Mouse (Mus musculus): Measurements from ENCODE around the gene Abi1.
"Not testable (repeated sequence)": the region's sequence is repeated elsewhere in the genome, so short reads cannot be mapped to it uniquely, and the experiment has no call there.

The Abi1 gene

DNA sequence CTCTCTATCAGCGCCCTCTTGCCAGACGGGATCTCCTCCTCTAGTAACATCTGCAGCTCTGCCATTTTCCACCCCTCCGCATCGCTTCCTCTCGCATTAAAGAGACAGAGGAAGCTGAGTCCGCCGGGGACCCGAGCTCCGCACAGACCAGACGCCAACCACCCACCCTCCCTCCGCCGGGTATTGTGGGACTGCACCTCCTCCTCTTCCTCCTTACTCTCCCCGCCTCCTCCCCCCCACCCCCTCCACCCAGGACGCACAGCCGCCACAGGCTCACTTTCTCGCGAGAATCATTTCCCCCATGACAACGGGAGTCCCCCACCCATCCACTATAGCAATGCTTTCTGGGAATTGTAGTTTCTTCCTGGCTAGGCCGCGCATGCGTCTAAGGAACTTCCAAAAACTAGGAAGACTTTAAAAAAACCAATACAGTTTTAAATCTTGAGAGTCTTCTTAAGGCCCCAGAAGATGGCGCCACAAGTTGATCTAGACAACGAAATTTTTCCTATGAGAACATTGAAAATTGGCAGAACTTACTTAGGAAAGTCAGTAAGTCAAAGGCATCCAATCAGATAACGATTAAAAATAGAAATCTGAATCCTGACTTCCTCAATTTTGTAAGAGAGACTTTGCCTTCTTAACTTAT is at the start of gene Abi1:
Gene Abi1, minus strand, starts transcription at position 241 of the 646 bp plus-strand sequence.
- peak; percentile 94 for DNase-seq (ENCODE audit: low spot score)

DNA sequence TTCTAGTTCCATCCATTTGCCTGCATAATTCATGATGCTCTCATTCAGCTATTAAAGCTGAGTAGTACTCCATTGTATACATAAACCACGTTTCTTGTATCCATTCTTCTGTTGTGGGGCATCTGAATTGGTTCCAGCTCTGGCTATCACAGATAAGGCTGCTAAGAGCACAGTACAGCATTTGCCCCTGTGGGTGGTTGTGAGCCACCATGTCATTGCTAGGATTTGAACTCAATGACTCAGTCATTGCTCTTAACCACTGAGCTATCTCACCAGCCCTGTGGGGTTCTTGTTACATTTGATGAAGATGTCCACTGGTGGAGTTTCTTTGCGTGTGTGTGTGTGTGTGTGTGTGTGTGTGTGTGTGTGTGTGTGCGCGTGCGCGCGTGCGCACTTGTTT is 44.5 kb upstream of the Abi1 start:
- no peak for DNase-seq (ENCODE audit: low spot score)

DNA sequence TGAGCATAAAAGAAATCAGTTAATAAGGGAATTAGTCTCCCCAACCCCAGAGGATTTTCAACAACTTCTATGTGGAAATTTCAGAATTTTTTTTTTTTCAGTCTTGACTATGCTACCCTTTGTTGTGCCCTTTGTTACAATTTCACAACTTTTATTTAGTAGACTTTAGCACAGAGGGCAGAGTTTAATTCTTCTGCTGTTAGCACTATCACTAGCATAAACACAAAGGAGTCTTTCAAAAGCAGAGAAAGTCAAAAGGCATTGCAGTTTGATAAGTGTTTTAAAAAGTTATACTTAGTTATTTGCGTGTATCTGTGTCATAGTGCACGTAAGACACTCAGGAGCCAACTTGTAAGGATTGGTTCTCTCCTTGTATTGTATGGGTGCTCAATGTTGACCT is 38.5 kb upstream of the Abi1 start:
- no peak for DNase-seq (ENCODE audit: low spot score)

- DNase-seq (ENCODE audit: low spot score), result no peak
Measured at GRCm38 (mm10) chr2:23077693-23078092, 37.7 kb upstream of the Abi1 start.

GRCm38 (mm10) chr2:23076783-23077182 is 36.7 kb upstream of the Abi1 start:
- DNase-seq (ENCODE audit: low spot score), result no peak

DNA sequence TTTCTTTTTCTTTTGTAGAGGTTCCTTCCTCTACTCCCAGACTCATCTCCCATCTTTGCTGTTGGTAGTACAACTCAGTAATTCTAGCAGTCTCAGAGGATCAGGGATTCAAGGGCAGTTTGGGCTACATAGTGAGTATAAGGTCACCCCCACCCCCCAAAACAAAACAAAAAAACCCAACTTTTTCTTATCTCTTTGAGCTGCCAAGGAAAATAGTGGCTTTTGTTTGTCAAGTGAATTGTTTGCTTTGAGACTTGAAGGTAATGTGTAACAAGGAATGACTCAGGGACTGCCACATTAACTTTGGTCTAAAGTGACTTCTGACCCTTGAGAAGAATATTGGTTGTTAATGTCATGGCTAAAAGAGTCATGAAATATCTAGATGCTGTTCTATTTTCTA is 35.8 kb upstream of the Abi1 start:
- DNase-seq (ENCODE audit: low spot score), result no peak

DNA sequence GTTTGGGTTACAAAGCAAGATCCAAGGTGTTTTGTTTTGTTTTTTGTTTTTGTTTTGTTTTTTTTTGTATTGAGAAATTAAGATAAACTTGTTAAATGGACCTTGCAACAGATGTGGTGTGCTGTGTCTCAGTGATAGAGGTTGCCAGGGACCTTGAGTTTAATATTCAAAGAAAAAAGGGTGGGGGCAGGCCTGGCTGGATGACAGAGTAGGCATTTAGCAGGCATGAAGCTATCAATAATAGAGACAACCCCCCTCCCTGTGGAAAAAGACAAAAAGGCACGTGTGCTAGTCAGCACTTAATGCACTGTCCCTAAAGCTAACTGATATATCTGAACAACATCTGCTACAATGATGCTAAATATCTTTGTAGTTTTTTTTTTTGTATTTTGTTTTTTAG is 31.4 kb upstream of the Abi1 start:
- no peak for DNase-seq (ENCODE audit: low spot score)

GRCm38 (mm10) chr2:23070491-23070890 is 30.4 kb upstream of the Abi1 start:
- DNase-seq (ENCODE audit: low spot score), result no peak

DNA sequence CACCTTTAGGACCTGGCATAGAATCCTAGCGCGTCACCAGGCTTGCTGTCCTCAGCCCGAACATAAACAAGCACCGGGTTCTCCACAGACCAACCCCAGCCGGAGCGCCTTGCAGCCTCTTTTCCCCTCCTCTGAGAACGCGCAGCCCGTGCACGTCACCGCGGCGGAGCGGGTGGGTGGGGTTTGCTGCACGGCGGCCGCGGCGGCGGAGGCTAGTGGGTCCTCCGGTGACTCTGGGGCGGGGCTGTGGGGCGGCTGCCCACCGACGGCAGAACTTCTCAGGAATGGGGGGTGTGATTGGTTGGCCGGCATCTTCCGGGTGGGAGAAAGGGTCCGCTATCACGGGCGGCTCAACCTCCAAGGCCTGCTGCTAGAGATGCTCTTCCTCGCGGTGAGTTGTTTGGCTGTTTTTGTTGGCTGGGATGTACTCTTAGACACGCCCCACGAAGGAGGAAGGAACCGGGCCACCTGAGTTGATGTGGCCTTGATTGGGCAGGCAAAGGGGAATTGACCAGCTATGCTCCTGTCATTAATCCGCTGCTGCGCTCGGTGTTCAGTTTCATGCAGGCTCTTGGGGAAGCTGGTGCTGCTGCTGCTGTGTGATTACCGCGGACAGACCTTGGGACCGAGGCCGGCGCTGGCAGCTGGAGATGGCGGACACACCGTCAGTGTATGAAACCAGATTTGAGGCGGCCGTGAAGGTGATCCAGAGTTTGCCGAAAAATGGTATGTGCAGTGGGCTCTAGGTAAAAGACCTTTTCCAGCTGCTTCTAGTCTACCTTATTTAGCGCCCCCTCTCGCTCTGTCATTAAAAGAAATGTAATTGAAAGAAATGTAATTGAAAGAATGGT is 29.1 kb upstream of the Abi1 start:
- DNase-seq (ENCODE audit: low spot score), result peak; percentile 90

DNA sequence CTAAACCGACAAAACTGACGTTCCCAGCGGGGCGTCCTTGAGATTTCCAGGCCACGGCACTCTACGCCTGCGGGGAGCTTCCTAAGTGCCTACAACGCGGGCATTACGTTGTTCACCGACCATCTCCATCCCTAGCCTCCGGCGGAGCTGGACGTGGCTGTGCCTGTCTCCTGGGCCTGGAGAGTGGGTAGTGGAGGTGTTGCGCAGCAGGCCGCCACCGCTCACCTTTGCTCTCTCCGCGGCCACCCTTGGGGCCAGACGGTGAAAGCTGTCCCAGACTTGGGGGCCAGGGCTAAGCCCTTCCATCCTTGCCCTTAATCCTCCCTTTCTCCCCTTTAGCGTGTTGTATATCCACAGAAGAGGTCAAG is 28.3 kb upstream of the Abi1 start:
- DNase-seq (ENCODE audit: low spot score), result no peak

DNA sequence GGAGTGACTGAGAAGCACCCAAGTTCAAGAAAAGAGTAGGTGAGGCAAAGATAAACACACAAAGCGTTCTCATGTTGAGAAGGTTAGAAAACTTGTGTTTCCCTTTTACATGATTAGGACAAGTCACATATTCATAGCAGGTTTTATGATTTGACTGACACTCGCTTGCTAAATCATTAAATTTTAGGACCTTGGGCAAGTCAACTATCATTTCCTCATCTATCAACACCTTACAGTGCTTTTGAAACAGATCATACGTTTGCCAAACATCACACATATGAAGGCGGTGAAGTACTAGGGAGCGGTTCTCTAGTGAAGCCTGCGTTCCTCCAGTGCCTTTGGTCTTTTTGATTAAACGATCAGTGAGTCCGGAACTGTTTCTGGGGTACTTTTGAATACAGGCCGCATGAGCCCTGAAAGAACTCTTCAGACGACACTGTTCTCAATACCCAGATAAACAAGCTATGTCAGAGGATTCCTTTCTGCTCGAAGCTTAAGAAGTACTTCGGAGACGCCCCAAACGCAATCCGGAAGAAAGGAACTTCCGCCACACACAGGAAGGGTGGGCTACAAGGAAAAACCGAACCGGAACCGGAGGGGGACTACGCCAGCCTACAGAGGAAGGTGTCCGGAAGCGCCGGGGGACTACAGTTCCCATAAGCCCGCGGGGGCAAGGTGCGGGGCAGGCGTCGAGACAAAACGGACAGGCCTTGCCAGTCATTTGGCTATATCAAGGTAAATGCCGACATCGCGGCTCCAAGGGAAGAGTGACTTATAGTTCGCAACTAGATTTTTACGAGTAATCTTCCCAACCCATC is 27.7 kb upstream of the Abi1 start, which contains the start of gene Acbd5:
Gene Acbd5, plus strand, starts transcription at position 616 of the 818 bp plus-strand sequence.
- DNase-seq (ENCODE audit: low spot score), result peak; percentile 94

DNA sequence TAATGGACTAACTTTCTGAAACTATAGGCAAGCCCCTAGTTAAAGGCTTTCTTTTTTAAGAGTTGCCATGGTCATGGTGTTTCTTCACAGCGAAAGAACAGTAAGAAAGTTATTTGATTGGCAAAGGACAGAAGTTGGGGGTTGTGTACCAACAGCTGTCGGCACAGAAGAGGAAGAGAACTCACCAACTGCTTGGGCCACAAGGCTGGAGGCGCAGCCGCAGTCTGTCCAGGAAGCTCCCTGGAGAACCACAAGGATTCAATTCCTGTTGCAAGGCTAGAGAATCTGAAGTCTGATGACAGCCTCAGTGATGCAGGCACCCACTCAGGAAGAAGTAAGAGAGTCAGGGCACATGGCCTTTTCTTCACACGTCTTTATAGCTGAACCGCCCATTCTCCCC is 12.5 kb upstream of the Abi1 start:
- no peak for DNase-seq (ENCODE audit: low spot score)

DNA sequence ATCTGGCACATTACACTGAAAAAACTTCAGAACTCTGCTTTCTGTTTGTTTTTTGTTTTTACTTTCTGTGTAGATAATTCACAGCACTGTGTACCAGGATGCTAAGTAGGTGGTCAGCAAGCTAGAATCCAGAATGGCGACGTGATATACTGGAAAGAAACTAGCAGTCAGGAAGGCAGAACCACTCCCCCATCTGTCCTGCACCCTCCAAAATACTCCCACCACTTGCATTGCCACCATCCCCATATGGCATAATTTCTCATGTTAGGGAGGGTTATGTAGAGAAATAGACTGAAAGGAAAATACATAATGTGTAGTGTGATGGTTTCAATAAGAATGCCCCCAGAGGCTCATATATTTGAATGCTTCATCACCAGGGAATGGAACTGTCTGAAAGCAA is 11.8 kb upstream of the Abi1 start:
- no peak for DNase-seq (ENCODE audit: low spot score)

- no peak for DNase-seq (ENCODE audit: low spot score)
Measured at GRCm38 (mm10) chr2:23048006-23048405, 8.0 kb upstream of the Abi1 start.

- DNase-seq (ENCODE audit: low spot score), result no peak
Measured at GRCm38 (mm10) chr2:23045703-23046102, 5.7 kb upstream of the Abi1 start.

DNA sequence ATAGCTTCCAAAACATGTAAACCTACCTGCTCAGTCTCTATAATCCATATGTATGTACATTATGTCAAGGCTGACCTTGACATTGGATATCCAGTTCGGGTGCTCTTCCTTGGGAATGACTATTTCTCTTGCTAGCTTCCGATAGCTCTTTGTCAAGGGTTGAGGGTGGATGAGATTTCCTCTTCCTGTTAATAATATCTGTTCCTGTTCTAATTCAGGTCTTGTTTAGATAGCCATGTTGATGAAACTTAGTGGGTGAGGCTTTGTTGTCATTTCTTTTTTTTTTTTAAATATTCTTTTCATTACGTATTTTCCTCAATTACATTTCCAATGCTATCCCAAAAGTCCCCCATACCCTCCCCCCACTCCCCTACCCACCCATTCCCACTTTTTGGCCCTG is 2.1 kb upstream of the Abi1 start:
- DNase-seq (ENCODE audit: low spot score), result no peak

GRCm38 (mm10) chr2:23041457-23041856 is 1.4 kb upstream of the Abi1 start:
- DNase-seq (ENCODE audit: low spot score), result no peak

- DNase-seq (ENCODE audit: low spot score), result not testable (repeated sequence)
Measured at GRCm38 (mm10) chr2:23040690-23041089, 649 bp upstream of the Abi1 start.

DNA sequence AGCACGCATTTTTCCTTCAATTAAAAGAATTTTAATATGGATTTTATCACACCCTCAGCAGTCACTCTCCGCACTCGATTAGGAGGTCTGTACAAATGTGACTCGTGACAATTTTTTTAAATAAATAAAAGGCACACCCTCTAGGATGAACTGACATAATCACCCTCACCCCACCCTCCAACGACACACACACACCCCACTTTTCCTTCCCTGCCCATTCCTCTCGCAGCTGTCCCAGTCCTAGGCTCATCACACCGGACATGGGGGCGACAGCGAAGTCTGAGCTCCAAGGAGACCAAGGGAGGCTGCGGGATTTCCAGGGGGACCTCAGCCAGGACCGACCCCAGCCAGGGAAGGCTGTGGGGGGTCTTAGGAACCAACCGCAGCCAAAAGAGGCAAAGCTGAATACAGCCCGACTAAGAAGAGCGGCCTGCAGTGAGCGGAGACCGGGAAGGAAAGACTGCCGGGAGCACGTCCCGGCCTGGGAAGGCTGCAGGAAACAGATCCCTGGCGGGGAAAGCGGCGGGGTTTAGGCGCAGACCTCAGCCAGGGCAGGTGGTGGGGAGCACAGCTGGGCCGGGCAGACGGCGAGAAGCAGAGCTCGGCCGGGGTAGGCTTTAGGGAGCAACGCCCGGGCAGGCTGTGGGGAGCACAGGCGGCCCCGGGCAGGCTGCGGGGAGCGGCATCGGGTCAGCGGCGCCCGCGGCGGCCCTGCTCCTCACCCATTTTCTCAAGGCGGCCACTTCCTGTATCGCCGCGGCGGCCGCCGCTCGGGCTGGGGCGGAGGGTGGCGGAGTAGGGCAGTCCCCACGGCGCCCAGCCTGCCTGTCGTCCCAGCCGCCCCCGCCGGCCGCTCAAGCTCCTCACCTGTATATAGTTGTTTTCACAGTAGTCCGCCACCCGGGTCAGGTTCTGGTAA is 700 bp downstream of the Abi1 start:
- peak; percentile 14 for DNase-seq (ENCODE audit: low spot score)

DNA sequence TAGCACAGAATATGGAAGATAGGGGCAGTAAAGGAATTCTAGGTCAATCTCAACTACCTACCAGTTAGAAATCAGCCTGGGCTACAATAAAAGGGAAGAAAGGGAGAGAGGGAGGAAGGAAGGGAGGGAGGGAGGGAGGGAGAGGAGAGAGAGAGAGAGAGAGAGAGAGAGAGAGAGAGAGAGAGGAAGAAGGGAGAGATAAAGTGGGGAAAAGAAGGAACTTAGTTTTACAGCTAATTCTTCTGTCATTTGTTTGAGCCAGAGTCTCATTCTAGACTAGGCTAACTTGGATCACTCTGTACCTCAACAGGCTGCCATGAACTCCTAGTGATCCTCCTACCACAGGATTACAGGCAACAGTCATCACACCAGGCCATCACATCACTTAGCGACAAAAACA is 4.6 kb downstream of the Abi1 start:
- no peak for DNase-seq (ENCODE audit: low spot score)

DNA sequence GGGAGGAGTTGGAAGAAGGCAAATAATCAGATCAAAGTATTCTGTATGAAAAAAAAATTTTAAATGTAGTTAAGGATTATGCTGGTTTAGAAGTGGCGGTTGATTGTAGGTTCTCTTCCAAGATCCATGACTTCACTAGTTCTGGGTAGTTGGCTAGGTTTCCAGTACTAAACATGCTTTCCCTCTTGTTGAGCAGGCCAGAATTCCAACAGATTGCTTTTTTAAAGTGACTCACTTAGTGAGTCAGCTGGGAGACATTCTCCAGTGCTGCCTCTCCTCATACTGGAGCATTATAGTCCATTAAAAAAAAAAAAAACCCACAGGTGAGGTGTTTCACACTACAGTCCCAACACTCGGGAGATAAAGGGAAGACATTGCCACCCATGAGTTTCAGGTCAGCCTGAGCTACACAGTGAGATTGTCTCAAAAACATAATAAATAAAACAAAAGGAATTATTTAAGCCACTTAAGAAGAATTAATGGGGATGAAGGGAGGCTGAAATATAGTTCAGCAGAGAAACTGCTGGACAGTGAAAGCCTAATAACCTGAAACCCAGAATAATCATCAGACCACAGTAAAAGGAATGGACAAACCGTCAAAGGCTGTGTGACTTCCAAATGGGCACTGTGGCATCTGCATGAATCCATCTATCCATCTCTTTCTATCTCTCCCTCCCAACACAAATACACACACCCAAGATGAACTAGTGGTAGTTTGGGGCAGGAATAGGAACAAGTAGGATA is 5.2 kb downstream of the Abi1 start:
- no peak for DNase-seq (ENCODE audit: low spot score)
